Mouse (Mus musculus) urinary bladder, adult 2 months (tissue): ENCODE measurements around the gene Tff2. TPM values are rescaled to one million over a fixed set of nuclear protein-coding genes. Genes with fewer than 3 reads are reported as not detected.

Experiments used
- polyA plus RNA-seq: library from polyadenylated mRNA; depleted of rRNA; stranded (reverse); fragments of >200 nt; gene quantifications from 2 replicates; pipeline ENCODE4 v1.2.3, GENCODE M21; 2012; rRNA removed

Gene Tff2
- polyA plus RNA-seq, 1 experiment, result 0.17 TPM

Other genes starting within 250 kb of the Tff2 start
- 0.01 TPM in 2 replicates for gene Glp1r, start 242.5 kb downstream of the Tff2 start, polyA plus RNA-seq
- not detected in 2 replicates for gene Umodl1, start 189.6 kb downstream of the Tff2 start, polyA plus RNA-seq
- gene Abcg1, start 86.6 kb downstream of the Tff2 start, polyA plus RNA-seq, result 7.4 and 9.9 TPM in 2 replicates
- gene Tff3, start 14.6 kb downstream of the Tff2 start, polyA plus RNA-seq, result not detected in 2 replicates
- gene Tff1, start 21.0 kb upstream of the Tff2 start, polyA plus RNA-seq, result not detected in 2 replicates
- 0.03 and 0.08 TPM in 2 replicates for gene Tmprss3, start 54.7 kb upstream of the Tff2 start, polyA plus RNA-seq
- 0.36 and 0.53 TPM in 2 replicates for gene Ubash3a, start 63.6 kb upstream of the Tff2 start, polyA plus RNA-seq
- gene Rsph1, start 133.1 kb upstream of the Tff2 start, polyA plus RNA-seq, result 1.2 and 2.2 TPM in 2 replicates
- 10.6 and 11.7 TPM in 2 replicates for gene Slc37a1, start 142.5 kb upstream of the Tff2 start, polyA plus RNA-seq
- gene Pde9a, start 241.9 kb upstream of the Tff2 start, polyA plus RNA-seq, result 33.1 and 35.0 TPM in 2 replicates